Mouse (Mus musculus) cerebellum, adult 18-20 months (tissue): ENCODE measurements at regions not wholly inside any gene's neighbourhood (a gene's known extent, or its start where the extent isn't known, plus 50 kb on each side); places are given as distances from the start of the nearest gene placed in this dataset.

Source experiments
- DNase-seq, 2 experiments: peaks; one replicate each; pipeline ENCODE4 v3.0.0; 2021

- DNase-seq = peak; percentile 1
These were observed 164.2 kb downstream of the Cdh19 start for GRCm38 (mm10) chr1:110813191-110813590.

GRCm38 (mm10) chr1:110799157-110799764, 178.1 kb downstream of the Cdh19 start:
- DNase-seq = no peak

- DNase-seq = no peak
These were observed 186.8 kb downstream of the Cdh19 start for GRCm38 (mm10) chr1:110790586-110790985.

DNA sequence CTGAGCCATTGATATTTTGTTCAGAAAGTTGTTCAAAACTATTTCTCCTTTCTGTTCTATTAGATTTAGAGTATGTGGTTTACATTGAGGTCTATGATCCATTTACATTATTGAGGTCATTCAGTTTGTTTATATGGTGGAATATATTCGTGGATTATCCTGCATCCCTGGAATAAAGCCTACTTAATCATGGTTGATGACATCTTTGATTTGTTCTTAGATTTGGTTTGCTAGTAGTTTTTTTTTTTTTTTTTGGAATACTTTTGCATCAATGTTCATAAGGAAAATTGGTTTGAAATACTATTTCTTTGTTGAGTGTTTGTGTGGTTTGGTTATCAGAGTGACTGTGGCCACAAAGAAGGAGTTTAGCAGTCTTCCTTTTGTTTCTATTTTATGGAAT, 202.0 kb downstream of the Cdh19 start:
- DNase-seq = no peak

DNA sequence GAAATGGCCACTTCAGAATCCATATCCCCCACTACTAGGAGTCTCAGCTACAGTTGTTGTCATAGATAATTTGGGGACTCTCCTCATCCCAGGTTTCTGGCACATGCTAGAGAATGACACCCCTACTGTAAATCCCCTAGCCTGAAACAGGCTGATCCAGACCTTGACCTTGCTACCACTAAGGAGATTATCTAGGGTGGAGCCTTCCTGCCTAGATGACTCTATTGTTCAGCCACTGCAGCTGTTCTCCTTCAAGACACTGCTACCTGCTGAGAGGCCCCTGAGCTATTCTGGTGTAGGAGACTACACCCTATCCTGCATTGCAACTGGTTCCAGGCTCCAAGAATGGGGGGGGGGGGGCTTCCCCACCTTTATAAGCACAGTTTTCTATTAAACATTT, 202.5 kb downstream of the Cdh19 start:
- no peak for DNase-seq

GRCm38 (mm10) chr1:110774096-110774495, 203.3 kb downstream of the Cdh19 start:
- no peak for DNase-seq

GRCm38 (mm10) chr1:110724900-110725299, 252.5 kb downstream of the Cdh19 start:
- DNase-seq = no peak
